Mouse (Mus musculus): ENCODE measurements around the gene Fam193a. TPM values are rescaled to one million over a fixed set of nuclear protein-coding genes. Genes with fewer than 3 reads are reported as not detected.

Fam193a gene
- polyA plus RNA-seq, 1 experiment, result 37.6 TPM

- DNase-seq (ENCODE audit: low read depth in 1 of 2, low spot score in 2 of 2), result no peak
- Histone ChIP-seq H3K27ac (ENCODE audit: insufficient read depth, low read length) (no peak overlapping the region), H3K4me1 (ENCODE audit: control insufficient read depth, insufficient read depth, insufficient read length) (no peaks in the 10 kb centered on the region), H3K36me3 (ENCODE audit: control insufficient read depth, insufficient read depth, low read length) (no peaks in the 10 kb centered on the region), H3K4me3 (ENCODE audit: extremely low read depth, insufficient read depth, insufficient read length) (no peak overlapping the region), H3K27me3 (ENCODE audit: control insufficient read depth, insufficient read depth, low read length) (no peaks in the 10 kb centered on the region)
- WGBS, result 86% methylated on average over 2 of the region's 2 CpGs
- TF ChIP-seq CTCF (IDR thresholded peaks at IDR 0.05; ENCODE audit: extremely low read depth, insufficient read depth, insufficient read length, insufficient replicate concordance) (no peak), POLR2A (IDR thresholded peaks at IDR 0.05; ENCODE audit: low read depth, low read length) (no peak)
Observed at GRCm38 (mm10) chr5:34381700-34382099, 12.0 kb downstream of the Fam193a start.

GRCm38 (mm10) chr5:34385616-34386015 is 15.9 kb downstream of the Fam193a start:
- TF ChIP-seq POLR2A (IDR thresholded peaks at IDR 0.05; ENCODE audit: low read depth, low read length), result no peak
- TF ChIP-seq CTCF (IDR thresholded peaks at IDR 0.05; ENCODE audit: extremely low read depth, insufficient read depth, insufficient read length, insufficient replicate concordance), result no peak
- no peaks in the 10 kb centered on the region for H3K27me3 ChIP-seq (ENCODE audit: control insufficient read depth, insufficient read depth, low read length)
- H3K4me3 ChIP-seq (ENCODE audit: extremely low read depth, insufficient read depth, insufficient read length), result no peak overlapping the region
- WGBS, result 97% methylated on average over 5 of the region's 5 CpGs
- H3K4me1 ChIP-seq (ENCODE audit: control insufficient read depth, insufficient read depth, insufficient read length), result no peaks in the 10 kb centered on the region
- H3K36me3 ChIP-seq (ENCODE audit: control insufficient read depth, insufficient read depth, low read length), result no peaks in the 10 kb centered on the region
- no peak for DNase-seq (ENCODE audit: low read depth in 1 of 2, low spot score in 2 of 2)
- no peak overlapping the region for H3K27ac ChIP-seq (ENCODE audit: insufficient read depth, low read length)

GRCm38 (mm10) chr5:34386744-34387143 is 17.0 kb downstream of the Fam193a start:
- no peak overlapping the region for H3K4me3 ChIP-seq (ENCODE audit: extremely low read depth, insufficient read depth, insufficient read length)
- no peaks in the 10 kb centered on the region for H3K4me1 ChIP-seq (ENCODE audit: control insufficient read depth, insufficient read depth, insufficient read length)
- no peaks in the 10 kb centered on the region for H3K27me3 ChIP-seq (ENCODE audit: control insufficient read depth, insufficient read depth, low read length)
- no peak for DNase-seq (ENCODE audit: low read depth in 1 of 2, low spot score in 2 of 2)
- H3K27ac ChIP-seq (ENCODE audit: insufficient read depth, low read length), result no peak overlapping the region
- no peaks in the 10 kb centered on the region for H3K36me3 ChIP-seq (ENCODE audit: control insufficient read depth, insufficient read depth, low read length)
- WGBS, result 88% methylated on average over 2 of the region's 2 CpGs
- TF ChIP-seq CTCF (IDR thresholded peaks at IDR 0.05; ENCODE audit: extremely low read depth, insufficient read depth, insufficient read length, insufficient replicate concordance), result no peak
- no peak for TF ChIP-seq POLR2A (IDR thresholded peaks at IDR 0.05; ENCODE audit: low read depth, low read length)

GRCm38 (mm10) chr5:34393251-34393650 is 23.5 kb downstream of the Fam193a start:
- 95% methylated on average over 8 of the region's 8 CpGs for WGBS
- no peaks in the 10 kb centered on the region for H3K36me3 ChIP-seq (ENCODE audit: control insufficient read depth, insufficient read depth, low read length)
- no peak overlapping the region for H3K27ac ChIP-seq (ENCODE audit: insufficient read depth, low read length)
- no peak for DNase-seq (ENCODE audit: low read depth in 1 of 2, low spot score in 2 of 2)
- H3K4me3 ChIP-seq (ENCODE audit: extremely low read depth, insufficient read depth, insufficient read length), result no peak overlapping the region
- no peaks in the 10 kb centered on the region for H3K27me3 ChIP-seq (ENCODE audit: control insufficient read depth, insufficient read depth, low read length)
- TF ChIP-seq POLR2A (IDR thresholded peaks at IDR 0.05; ENCODE audit: low read depth, low read length) (no peak), CTCF (IDR thresholded peaks at IDR 0.05; ENCODE audit: extremely low read depth, insufficient read depth, insufficient read length, insufficient replicate concordance) (no peak)
- no peaks in the 10 kb centered on the region for H3K4me1 ChIP-seq (ENCODE audit: control insufficient read depth, insufficient read depth, insufficient read length)

- no peak for TF ChIP-seq CTCF (IDR thresholded peaks at IDR 0.05; ENCODE audit: extremely low read depth, insufficient read depth, insufficient read length, insufficient replicate concordance)
- TF ChIP-seq POLR2A (IDR thresholded peaks at IDR 0.05; ENCODE audit: low read depth, low read length), result no peak
- DNase-seq (ENCODE audit: low read depth in 1 of 2, low spot score in 2 of 2), result no peak
- 93% methylated on average over 1 of the region's 1 CpGs for WGBS
Observed at GRCm38 (mm10) chr5:34395347-34395746, 25.6 kb downstream of the Fam193a start.

GRCm38 (mm10) chr5:34395850-34396540 is 26.3 kb downstream of the Fam193a start:
- WGBS, result 92% methylated on average over 2 of the region's 2 CpGs
- no peak overlapping the region for H3K27ac ChIP-seq (ENCODE audit: insufficient read depth, low read length)
- H3K4me1 ChIP-seq (ENCODE audit: control insufficient read depth, insufficient read depth, insufficient read length), result no peaks in the 10 kb centered on the region
- no peaks in the 10 kb centered on the region for H3K27me3 ChIP-seq (ENCODE audit: control insufficient read depth, insufficient read depth, low read length)
- no peak overlapping the region for H3K4me3 ChIP-seq (ENCODE audit: extremely low read depth, insufficient read depth, insufficient read length)
- no peak for DNase-seq (ENCODE audit: low read depth in 1 of 2, low spot score in 2 of 2)
- no peaks in the 10 kb centered on the region for H3K36me3 ChIP-seq (ENCODE audit: control insufficient read depth, insufficient read depth, low read length)
- TF ChIP-seq CTCF (IDR thresholded peaks at IDR 0.05; ENCODE audit: extremely low read depth, insufficient read depth, insufficient read length, insufficient replicate concordance), result no peak
- TF ChIP-seq POLR2A (IDR thresholded peaks at IDR 0.05; ENCODE audit: low read depth, low read length), result no peak

More at GRCm38 (mm10) chr5:34395347-34395746, 25.6 kb downstream of the Fam193a start:
- H3K4me1 ChIP-seq (ENCODE audit: control insufficient read depth, insufficient read depth, insufficient read length), result no peaks in the 10 kb centered on the region
- no peak overlapping the region for H3K27ac ChIP-seq (ENCODE audit: insufficient read depth, low read length)
- H3K27me3 ChIP-seq (ENCODE audit: control insufficient read depth, insufficient read depth, low read length), result no peaks in the 10 kb centered on the region
- H3K4me3 ChIP-seq (ENCODE audit: extremely low read depth, insufficient read depth, insufficient read length), result no peak overlapping the region
- H3K36me3 ChIP-seq (ENCODE audit: control insufficient read depth, insufficient read depth, low read length), result no peaks in the 10 kb centered on the region

- DNase-seq (ENCODE audit: low read depth in 1 of 2, low spot score in 2 of 2), result no peak
- Histone ChIP-seq H3K27me3 (ENCODE audit: control insufficient read depth, insufficient read depth, low read length) (no peaks in the 10 kb centered on the region), H3K4me1 (ENCODE audit: control insufficient read depth, insufficient read depth, insufficient read length) (no peaks in the 10 kb centered on the region), H3K4me3 (ENCODE audit: extremely low read depth, insufficient read depth, insufficient read length) (no peak overlapping the region), H3K27ac (ENCODE audit: insufficient read depth, low read length) (no peak overlapping the region), H3K36me3 (ENCODE audit: control insufficient read depth, insufficient read depth, low read length) (no peaks in the 10 kb centered on the region)
- 95% methylated on average over 2 of the region's 2 CpGs for WGBS
- no peak for TF ChIP-seq CTCF (IDR thresholded peaks at IDR 0.05; ENCODE audit: extremely low read depth, insufficient read depth, insufficient read length, insufficient replicate concordance)
- no peak for TF ChIP-seq POLR2A (IDR thresholded peaks at IDR 0.05; ENCODE audit: low read depth, low read length)
Observed at GRCm38 (mm10) chr5:34397866-34398265, 28.1 kb downstream of the Fam193a start.

Measured in spleen, adult 2 months (tissue).